Mouse (Mus musculus) kidney, embryonic 14.5 days (tissue): ENCODE measurements at regions not wholly inside any gene's neighbourhood (a gene's known extent, or its start where the extent isn't known, plus 50 kb on each side); places are given as distances from the start of the nearest gene placed in this dataset.

Source experiments
- ATAC-seq: fragments of 200-750 bp; cut with Nextera tagmentation; 2 replicates; pipeline ENCODE4 v1.8.0; 2017; ENCODE audit warnings: moderate number of reproducible peaks, mild to moderate bottlenecking, moderate TSS enrichment, moderate library complexity; ENCODE audit not compliant: low FRiP score, low TSS enrichment
- H3K27ac ChIP-seq: fragments of 300-500 bp; sonication (generic); 2 replicates; pipeline ENCODE4 v1.5.1; 2014; ENCODE audit warnings: low read depth, mild to moderate bottlenecking, low read length, moderate library complexity, mixed read lengths
- H3K27me3 ChIP-seq: fragments of 300-500 bp; sonication (generic); 2 replicates; pipeline ENCODE4 v1.6.1; 2014; ENCODE audit warnings: mild to moderate bottlenecking, low read length; ENCODE audit not compliant: control insufficient read depth, insufficient read depth
- H3K36me3 ChIP-seq: fragments of 300-500 bp; sonication (generic); 2 replicates; pipeline ENCODE4 v1.6.1; 2014; ENCODE audit warnings: low read length, mixed read lengths; ENCODE audit not compliant: control insufficient read depth, insufficient read depth
- H3K4me1 ChIP-seq: fragments of 300-500 bp; sonication (generic); 2 replicates; pipeline ENCODE4 v1.6.1; 2014; ENCODE audit warnings: low read length, mixed read lengths; ENCODE audit not compliant: control insufficient read depth, insufficient read depth
- H3K4me2 ChIP-seq: fragments of 300-500 bp; sonication (generic); replicated peaks from 2 replicates; pipeline ENCODE4 v1.6.1; 2014; ENCODE audit warnings: low read depth, mild to moderate bottlenecking, low read length
- H3K4me3 ChIP-seq: fragments of 300-500 bp; sonication (generic); 2 replicates; pipeline ENCODE4 v1.5.1; 2014; ENCODE audit warnings: mild to moderate bottlenecking, low read length
- H3K9ac ChIP-seq: fragments of 300-500 bp; sonication (generic); 2 replicates; pipeline ENCODE4 v1.6.1; 2014; ENCODE audit warnings: low read depth, mild to moderate bottlenecking, low read length, moderate library complexity
- H3K9me3 ChIP-seq: fragments of 300-500 bp; sonication (generic); 2 replicates; pipeline ENCODE4 v1.6.1; 2016; ENCODE audit warnings: low read length; ENCODE audit not compliant: control insufficient read depth
- WGBS: fragments of 180-500 bp; shearing (Covaris S2); extraction: QIAGEN DNeasy Blood & Tissue Kit; methylation state at CpG from one replicate; pipeline ENCODE4 v1.1.7; 2014; 5-methylcytosine and 5-hydroxymethylcytosine counted together

DNA sequence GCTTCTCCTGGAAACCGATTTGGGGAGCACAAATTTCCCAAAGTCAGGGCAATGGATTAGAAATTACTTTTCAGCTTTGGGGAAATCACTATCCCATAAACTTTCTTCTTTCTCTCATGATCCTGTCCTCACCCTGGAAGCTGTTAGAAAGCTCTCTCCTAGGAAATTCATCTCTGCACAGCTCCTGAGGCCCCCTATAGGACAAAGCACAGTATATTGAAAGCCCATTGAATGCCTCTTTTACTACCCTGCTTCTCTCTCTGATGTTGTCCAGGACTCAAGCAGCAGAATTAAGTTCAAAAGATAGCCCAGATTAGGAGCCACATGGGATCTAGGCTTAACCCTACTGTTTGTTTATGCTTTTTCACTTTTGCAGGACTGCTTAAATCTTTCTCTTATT lies 139.3 kb upstream of the Rnf219 start:
- H3K4me2 ChIP-seq, result no peak overlapping the region
- 67% methylated on average over 1 of the region's 1 CpGs for WGBS
- no peak for ATAC-seq
- no peaks in the 10 kb centered on the region for H3K27me3 ChIP-seq
- no peaks in the 10 kb centered on the region for H3K9me3 ChIP-seq
- H3K4me3 ChIP-seq, result no peak overlapping the region
- H3K4me1 ChIP-seq, result no peaks in the 10 kb centered on the region
- H3K9ac ChIP-seq, result no peak overlapping the region
- H3K36me3 ChIP-seq, result no peaks in the 10 kb centered on the region
- H3K27ac ChIP-seq, result no peak overlapping the region

DNA sequence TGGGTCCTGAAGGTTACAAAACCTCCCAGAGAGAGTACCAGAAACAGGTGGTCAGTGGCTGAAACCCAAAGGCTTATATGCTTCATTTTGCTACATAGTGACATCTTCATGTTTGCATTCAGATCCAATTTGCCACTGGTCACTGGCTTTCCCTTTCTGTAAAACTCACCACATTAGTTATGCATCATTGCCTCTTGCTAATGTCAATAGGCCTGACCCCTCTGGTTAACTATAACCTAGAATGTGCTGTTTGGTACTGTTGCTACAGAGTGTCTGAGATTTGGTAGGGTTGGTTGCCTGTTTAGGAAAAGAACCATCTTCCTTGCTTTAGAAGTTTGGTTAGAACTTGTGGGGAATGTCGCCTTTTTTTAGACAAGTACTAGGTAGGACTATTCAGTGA lies 136.3 kb upstream of the Rnf219 start:
- H3K36me3 ChIP-seq, result no peaks in the 10 kb centered on the region
- H3K4me1 ChIP-seq, result no peaks in the 10 kb centered on the region
- no peaks in the 10 kb centered on the region for H3K9me3 ChIP-seq
- no peak overlapping the region for H3K4me3 ChIP-seq
- H3K9ac ChIP-seq, result no peak overlapping the region
- no peak overlapping the region for H3K27ac ChIP-seq
- no peak for ATAC-seq
- no peak overlapping the region for H3K4me2 ChIP-seq
- H3K27me3 ChIP-seq, result no peaks in the 10 kb centered on the region
- 88% methylated on average over 1 of the region's 1 CpGs for WGBS

DNA sequence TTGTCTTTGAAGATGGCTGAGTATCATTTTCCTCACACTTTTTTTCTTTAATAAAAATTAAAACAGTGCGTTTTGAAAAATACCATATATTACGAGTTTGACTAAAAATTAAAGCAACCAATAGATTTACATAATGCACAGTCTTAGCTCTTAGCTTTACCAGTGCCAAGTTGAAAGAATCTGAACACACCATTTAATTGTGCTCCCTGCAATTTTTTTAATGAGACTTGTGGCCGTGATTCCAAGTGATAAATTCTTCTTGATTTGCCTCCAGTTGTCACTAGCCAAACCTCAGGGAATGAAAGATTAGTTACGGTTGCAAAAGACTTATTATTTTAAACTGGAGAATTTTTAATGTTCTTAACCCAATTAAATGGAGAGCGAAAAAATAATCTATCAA lies 127.5 kb upstream of the Rnf219 start:
- WGBS, result 80% methylated on average over 5 of the region's 5 CpGs
- no peak overlapping the region for H3K27ac ChIP-seq
- no peaks in the 10 kb centered on the region for H3K4me1 ChIP-seq
- no peak overlapping the region for H3K9ac ChIP-seq
- no peak overlapping the region for H3K4me2 ChIP-seq
- no peaks in the 10 kb centered on the region for H3K36me3 ChIP-seq
- H3K4me3 ChIP-seq, result no peak overlapping the region
- no peaks in the 10 kb centered on the region for H3K9me3 ChIP-seq
- H3K27me3 ChIP-seq, result no peaks in the 10 kb centered on the region
- no peak for ATAC-seq

DNA sequence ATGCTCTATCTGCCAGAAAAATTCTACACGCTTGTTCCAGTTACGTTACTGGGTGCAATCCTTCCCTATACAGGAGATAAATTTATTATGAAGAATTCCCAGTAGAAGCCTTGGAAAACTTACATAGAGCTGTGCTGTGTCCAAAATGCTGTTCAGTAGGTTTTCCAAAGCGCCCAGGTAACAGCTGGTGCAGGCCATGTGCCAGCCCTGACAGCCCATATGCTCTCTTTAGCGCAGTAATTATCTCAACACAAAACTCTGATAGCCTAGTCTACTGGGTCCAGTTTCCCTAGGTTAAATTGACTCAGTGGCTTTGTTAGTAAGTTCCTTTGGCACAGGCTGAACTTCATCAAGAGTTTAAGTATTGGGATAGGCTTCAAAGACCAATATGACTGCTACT lies 122.2 kb upstream of the Rnf219 start:
- Histone ChIP-seq H3K36me3 (no peaks in the 10 kb centered on the region), H3K4me2 (no peak overlapping the region), H3K9me3 (no peaks in the 10 kb centered on the region), H3K9ac (no peak overlapping the region), H3K27me3 (no peaks in the 10 kb centered on the region), H3K27ac (no peak overlapping the region), H3K4me1 (no peaks in the 10 kb centered on the region), H3K4me3 (no peak overlapping the region)
- no peak for ATAC-seq
- 84% methylated on average over 4 of the region's 4 CpGs for WGBS

DNA sequence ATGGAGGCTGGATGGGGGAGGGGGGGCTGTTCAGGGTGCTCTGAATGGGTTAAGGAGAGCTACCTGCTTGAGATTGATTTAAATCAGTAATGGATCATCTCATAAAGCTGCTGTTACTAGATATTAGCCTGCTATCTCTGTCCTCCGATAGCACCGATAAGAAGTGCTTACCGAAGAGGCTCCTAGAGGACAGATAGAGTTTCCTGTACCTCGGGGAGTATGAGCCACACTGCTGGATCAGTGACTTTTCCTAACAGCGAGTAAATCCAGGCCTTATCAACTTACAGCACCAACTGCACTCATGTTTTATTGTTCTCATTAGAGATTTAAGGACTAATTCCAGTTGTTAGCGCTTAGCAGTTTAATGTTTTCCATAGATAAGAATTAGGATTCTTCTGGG lies 120.3 kb upstream of the Rnf219 start:
- Histone ChIP-seq H3K27me3 (no peaks in the 10 kb centered on the region), H3K9ac (no peak overlapping the region), H3K4me1 (no peaks in the 10 kb centered on the region), H3K27ac (no peak overlapping the region), H3K9me3 (no peaks in the 10 kb centered on the region), H3K4me3 (no peak overlapping the region), H3K36me3 (no peaks in the 10 kb centered on the region), H3K4me2 (no peak overlapping the region)
- WGBS, result 40% methylated on average over 6 of the region's 6 CpGs
- ATAC-seq, result peak; percentile 62; the same call in 1 of the 2 replicates

DNA sequence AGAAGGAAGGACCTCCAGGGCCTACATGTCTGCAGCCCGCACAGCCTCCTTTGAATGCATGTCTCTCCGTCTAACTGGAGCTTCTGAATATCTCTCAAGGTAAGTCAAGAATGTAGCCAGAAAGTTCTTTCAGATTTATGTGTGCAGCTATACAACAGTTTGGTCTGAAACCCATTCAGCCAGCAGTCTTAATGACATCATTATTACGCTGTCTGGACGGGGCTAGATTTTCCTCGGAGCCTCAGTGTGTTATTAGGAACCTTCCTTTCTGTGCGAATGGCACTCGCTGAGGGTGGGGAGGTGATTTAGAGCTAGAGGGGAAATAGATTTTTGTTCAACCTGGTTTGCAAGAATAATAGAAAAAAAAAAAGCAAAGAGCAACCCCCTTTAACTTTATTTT lies 116.9 kb upstream of the Rnf219 start:
- Histone ChIP-seq H3K36me3 (no peaks in the 10 kb centered on the region), H3K9ac (no peak overlapping the region), H3K9me3 (no peaks in the 10 kb centered on the region), H3K4me1 (no peaks in the 10 kb centered on the region), H3K27ac (no peak overlapping the region), H3K27me3 (no peaks in the 10 kb centered on the region), H3K4me3 (no peak overlapping the region), H3K4me2 (no peak overlapping the region)
- no peak for ATAC-seq
- WGBS, result 65% methylated on average over 7 of the region's 7 CpGs

DNA sequence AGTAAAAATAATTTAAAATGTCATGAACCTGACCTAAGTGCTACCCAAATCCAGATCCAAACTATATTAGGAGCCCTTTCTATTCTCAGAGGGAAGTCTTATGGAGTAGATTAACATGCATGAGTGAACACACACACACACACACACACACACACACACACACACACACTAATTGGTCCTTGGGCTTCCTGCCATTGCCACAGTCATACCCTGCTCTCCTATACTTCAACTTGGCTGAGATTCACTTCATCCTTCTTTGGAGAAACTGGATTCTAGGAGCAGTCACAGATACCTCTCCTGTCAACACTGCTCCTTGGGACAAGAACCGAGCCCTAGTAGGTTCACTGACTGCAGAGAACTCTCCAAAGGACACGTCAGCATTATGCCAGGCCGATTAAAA lies 89.0 kb upstream of the Rnf219 start:
- 89% methylated on average over 3 of the region's 3 CpGs for WGBS
- H3K4me3 ChIP-seq, result no peak overlapping the region
- ATAC-seq, result no peak

DNA sequence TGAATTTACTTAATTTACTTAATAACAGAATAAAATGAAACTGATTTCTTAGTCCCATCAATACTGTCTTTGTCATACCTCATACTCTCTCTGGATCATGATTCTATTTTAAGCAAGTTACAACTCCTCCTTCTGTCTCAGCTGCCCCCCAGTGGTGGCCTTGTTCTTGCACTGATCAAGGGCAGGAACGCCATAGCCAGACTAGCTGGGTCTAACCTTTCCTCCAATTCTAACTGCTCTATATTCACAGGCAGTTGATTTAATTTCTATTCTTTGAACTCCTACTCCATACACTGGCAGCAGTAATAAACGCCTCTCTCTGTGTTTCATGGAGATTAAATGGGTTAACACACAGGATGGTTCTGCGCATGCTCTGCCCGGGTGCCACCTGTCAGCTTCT lies 87.9 kb upstream of the Rnf219 start:
- no peak overlapping the region for H3K4me3 ChIP-seq
- no peaks in the 10 kb centered on the region for H3K9me3 ChIP-seq
- H3K9ac ChIP-seq, result no peak overlapping the region
- H3K36me3 ChIP-seq, result no peaks in the 10 kb centered on the region
- no peak for ATAC-seq
- no peaks in the 10 kb centered on the region for H3K4me1 ChIP-seq
- WGBS, result 72% methylated on average over 4 of the region's 4 CpGs
- no peaks in the 10 kb centered on the region for H3K27me3 ChIP-seq
- H3K27ac ChIP-seq, result no peak overlapping the region
- no peak overlapping the region for H3K4me2 ChIP-seq

More for the DNA sequence above, 89.0 kb upstream of the Rnf219 start:
- Histone ChIP-seq H3K27me3 (no peaks in the 10 kb centered on the region), H3K27ac (no peak overlapping the region), H3K4me1 (no peaks in the 10 kb centered on the region), H3K4me2 (no peak overlapping the region), H3K9me3 (no peaks in the 10 kb centered on the region), H3K9ac (no peak overlapping the region), H3K36me3 (no peaks in the 10 kb centered on the region)

DNA sequence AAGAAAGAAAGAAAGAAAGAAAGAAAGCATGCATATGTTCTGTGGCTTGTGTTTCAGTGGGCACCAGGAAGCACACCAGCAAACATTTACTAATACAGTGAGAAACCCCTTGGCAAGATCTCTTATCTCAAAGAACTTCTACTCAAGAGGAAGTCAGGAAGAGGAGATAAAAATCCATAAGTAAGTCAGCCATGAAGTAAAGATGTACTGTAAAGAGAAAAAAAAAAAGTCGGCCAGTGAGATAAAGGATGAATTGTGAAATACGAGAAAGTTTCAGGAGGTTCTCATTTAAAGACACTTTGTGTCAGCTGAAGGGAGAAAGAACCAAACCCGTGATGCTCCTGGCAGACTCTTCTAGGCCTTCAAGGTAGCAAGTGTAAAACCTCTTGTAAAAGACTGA lies 72.4 kb upstream of the Rnf219 start:
- Histone ChIP-seq H3K36me3 (no peaks in the 10 kb centered on the region), H3K9me3 (no peaks in the 10 kb centered on the region), H3K4me1 (no peaks in the 10 kb centered on the region), H3K27me3 (no peaks in the 10 kb centered on the region), H3K27ac (no peak overlapping the region), H3K4me2 (no peak overlapping the region), H3K4me3 (no peak overlapping the region), H3K9ac (no peak overlapping the region)
- WGBS, result 75% methylated on average over 3 of the region's 3 CpGs
- no peak for ATAC-seq
